Mouse (Mus musculus) layer of hippocampus, adult 11-12 months (tissue): ENCODE data around the gene Stk24.

Experiments used
- DNase-seq: peaks from one replicate; pipeline ENCODE4 v3.0.0; 2022; ENCODE audit warnings: low spot score

Gene Stk24

DNA sequence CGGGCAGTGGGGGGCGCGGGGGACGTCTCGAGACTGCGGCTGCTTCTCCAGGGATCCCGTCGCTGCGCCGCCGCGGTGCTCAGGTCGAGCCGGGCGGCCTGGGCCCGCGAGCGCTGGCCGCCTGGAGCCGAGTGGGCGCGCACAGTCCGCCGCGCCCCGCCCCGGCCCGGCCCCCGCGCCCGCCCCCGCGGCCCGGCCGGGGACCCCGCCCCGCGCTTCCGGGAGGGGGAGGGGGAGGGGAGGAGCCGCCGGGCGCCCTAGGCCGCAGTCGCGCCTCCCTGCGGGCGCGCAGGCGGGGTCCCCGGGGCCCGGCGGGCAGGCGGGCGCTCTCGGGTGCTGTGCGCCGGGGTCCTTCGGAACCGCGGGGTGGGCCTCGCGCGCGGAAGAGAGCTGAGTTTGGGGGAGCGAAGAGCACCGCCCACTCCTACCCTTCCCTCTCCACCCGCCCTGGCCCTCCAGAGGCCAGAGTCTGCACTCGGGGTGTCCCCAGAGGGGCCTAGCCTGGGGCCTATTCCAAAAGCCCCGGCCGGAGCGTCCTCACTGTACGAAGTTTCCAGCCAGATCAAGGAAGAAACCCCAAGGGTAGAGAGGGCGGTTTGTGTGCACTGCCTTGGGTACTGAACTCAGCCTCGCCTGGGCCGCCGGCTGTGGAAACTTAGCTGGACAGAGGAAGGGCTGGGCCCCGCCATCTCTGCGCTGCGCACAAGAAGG is 540 bp downstream of the Stk24 start:
- peak; percentile 72 for DNase-seq

- DNase-seq: no peak
Measured at GRCm38 (mm10) chr14:121378243-121379115, 1.3 kb downstream of the Stk24 start.

GRCm38 (mm10) chr14:121376566-121376965 is 3.2 kb downstream of the Stk24 start:
- DNase-seq: no peak

DNA sequence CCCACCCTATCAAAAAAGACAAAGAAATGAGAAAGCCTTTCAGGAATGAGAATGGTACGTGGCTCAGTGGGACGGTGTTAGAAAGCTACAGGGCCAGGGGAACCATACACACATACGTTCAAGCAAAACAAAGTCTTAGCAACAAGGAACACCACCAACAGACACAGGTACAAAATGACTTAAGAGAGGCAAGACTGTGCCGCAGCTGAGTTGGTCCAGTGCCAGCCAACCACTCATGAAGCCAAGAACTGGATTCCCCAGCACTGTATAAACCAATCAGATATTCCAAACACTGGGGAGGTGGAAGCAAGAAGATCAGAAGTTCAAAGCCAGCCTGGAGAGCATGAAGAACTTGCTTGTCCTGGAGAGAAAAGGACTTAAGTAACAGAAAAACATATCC is 5.9 kb downstream of the Stk24 start:
- DNase-seq: no peak

GRCm38 (mm10) chr14:121373020-121373419 is 6.8 kb downstream of the Stk24 start:
- DNase-seq: no peak

DNA sequence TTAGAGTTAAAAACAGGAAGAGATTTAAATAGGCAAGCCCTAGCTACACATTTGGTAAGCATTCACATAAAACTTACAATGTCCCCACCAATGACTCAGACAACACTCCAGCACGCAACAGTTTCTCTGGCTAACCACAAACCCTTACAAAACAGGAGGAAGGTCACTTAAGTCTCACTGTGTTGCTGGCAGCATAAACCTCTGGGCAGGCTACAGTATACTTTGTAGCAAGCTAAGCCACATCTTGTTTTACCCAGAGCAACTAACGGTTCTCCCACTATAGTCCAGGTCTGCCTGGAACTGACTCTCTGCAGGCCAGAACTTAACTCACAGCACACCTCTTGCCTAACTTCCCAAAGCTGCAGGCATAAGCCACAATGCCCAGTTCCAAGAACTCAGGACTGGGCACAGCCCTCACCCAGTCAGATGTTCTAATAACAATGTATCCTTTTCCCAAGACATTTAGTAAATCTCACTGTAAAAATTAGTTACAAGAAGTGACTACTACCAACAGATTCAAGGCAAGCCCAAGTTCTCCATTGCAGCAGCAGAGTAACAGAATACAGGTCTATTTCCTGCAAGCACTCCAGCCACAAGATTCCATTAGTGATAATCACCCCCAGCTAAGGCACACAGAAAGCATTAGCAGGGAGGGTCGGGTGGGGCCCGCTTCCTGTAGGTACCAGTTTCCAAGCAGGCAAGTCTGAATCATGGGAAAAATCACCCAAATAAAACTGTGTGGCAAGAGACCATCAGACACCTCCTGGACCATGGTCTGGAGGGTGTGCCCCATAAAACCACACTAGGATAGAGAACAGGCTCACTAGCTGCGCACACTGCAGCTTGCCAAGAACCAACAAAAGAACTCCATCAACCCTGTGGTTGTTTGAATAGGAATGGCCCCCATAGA is 7.6 kb downstream of the Stk24 start:
- no peak for DNase-seq

DNA sequence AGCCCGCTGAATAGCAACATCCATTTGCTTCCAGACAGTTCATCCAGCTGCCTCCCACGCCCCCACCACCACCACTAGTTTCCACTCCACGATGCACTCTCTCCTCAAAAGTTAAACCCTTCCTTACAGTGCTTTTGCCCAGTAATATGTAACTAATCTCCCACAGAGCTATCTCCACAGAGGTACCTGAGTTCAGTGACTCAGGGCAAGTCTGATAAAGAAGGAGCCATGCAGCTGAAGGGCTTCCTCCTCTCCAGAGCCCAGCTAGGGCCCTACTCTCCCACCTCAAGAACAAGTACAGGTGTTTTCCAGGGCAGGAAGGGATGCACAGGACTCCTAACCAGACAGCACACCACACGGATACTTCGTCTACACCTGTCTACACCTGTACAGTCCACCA is 10.4 kb downstream of the Stk24 start:
- DNase-seq: no peak

DNA sequence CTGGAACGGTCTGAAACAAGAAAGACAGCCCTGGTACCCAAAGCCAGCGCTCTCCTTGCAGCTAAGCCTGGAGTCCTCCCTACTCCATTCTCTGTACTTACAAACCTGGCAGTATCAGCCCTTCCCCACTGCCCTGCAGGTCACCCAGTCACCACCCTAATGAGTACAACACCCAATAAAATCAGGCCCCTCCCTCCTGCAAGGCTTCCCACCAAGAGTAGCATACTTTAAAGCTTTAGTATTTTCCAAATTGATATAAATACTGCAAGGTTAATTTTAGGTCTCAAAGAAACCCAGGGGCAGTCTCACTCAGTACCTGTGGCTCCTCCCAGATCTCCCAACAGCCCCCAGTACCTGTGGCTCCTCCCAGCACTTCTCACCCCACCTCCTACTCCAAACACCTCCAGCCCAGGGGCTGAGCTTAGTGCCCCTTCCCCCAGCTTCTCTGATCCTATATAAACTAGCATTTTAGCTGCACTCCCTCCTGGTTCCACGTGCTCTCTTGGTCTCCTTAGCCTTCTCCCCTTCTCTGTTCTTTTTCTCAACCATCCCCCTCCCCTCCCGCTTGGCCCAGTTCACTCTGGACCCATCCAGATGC is 11.6 kb downstream of the Stk24 start:
- no peak for DNase-seq

DNA sequence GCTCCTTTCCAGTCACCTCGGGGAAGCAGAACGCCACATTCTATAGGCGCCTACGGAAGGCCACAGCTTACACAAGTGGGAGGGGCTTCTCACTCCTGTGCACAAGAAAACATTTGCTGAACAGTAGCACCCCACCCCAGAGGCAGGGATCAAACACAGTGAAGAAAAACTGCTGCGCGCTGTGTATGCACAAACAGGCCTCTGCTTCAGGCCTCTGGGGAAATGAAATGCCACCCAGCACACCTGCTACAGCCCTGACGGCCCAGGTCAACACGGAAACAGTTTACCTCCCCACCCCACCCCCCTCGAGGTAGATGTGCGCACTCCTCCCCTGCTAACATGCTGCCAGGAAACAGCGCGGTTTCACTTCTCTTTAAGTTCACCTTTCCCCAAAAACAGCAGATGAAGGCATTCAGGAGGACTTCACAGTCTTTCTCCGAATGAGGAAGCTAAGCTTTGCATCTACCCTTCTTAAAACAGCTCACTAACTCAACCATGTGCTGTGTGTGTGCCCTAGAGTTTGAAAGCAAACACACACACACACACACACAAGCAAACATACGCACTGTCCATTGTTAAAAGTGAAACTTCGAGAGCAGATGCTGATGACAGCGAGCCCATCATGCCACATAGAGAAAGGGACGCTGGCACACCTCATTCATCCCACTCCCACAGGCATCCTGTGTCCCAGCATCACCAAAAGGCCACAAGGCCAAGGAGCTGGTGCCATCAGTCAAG is 13.7 kb downstream of the Stk24 start:
- no peak for DNase-seq

- no peak for DNase-seq
Measured at GRCm38 (mm10) chr14:121365390-121365789, 14.4 kb downstream of the Stk24 start.

- DNase-seq: no peak
Measured at GRCm38 (mm10) chr14:121364282-121364681, 15.5 kb downstream of the Stk24 start.

DNA sequence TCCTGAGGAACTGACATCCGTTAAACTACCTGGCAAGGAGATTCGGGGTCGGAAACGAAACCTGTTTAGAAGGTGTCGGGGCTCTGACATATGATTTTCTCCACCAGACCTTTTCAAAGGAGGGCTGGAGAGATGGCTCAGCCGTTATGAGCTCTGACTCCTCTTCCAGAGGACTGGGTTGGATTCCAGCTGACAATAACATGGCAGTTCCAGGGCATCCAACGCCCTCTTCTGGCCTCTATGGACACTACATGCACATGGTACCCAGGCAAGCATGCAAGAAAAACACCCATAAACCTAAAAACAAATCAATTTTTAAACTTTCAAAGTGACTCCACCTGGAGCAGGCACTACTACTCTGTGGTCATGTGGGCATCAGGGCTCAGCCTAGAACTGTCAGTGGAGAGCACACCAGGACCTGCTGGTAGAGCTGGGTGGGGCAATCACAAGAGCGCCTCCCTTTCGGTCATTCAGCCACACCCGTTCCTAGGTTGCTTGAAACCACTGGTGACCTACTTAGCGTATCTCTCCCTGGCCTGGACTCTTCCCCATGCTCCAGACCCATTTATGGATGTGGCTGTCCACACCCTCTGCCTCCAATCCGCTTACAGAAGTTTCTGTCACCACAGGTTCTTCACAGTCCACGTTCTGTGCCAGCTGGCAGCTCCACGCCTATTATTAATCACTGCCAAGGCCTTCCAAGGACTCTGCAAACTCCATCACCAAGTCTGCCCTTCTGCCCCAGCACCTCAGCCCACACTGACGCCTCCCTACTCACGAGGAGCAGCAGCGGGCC is 18.3 kb downstream of the Stk24 start:
- DNase-seq: no peak

- DNase-seq: no peak
Measured at GRCm38 (mm10) chr14:121359850-121360249, 20.0 kb downstream of the Stk24 start.

- no peak for DNase-seq
Measured at GRCm38 (mm10) chr14:121359015-121359414, 20.8 kb downstream of the Stk24 start.

- no peak for DNase-seq
Measured at GRCm38 (mm10) chr14:121358327-121358726, 21.5 kb downstream of the Stk24 start.

DNA sequence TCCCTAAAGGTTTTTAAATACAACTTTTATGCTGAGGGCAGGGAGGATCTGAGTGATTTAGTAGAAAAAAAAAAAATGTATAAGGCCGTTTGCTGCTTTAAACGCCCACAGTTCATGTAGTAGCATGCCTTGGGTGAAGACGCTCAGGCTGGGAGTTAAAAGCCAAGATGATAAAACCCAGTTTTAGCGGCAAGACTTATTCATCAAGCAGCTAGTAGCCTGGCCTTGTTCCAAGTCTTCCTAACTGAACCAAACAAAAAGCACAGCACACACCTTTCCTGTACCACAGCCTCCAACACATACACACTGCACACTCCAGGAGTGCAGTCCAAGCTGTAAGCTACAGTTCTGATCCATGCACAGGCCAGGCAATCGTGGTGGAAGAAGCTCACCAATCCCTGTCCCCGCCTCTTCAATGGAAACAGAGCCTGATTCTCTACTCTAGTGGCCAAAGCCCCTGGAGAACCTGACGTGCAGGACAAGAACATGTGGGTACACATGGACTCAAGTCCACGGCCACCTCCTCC is 23.4 kb downstream of the Stk24 start:
- no peak for DNase-seq

GRCm38 (mm10) chr14:121355732-121356131 is 24.1 kb downstream of the Stk24 start:
- DNase-seq: no peak

GRCm38 (mm10) chr14:121353648-121354377 is 26.0 kb downstream of the Stk24 start:
- no peak for DNase-seq

- no peak for DNase-seq
Measured at GRCm38 (mm10) chr14:121352744-121353143, 27.1 kb downstream of the Stk24 start.
